Mouse (Mus musculus) ovary, postnatal 36 days (tissue): ENCODE measurements around the gene Ep400.

Source experiments
- DNase-seq: peaks from one replicate; pipeline ENCODE4 v3.0.0; 2022; ENCODE audit warnings: low spot score, mixed read lengths

Gene Ep400

DNA sequence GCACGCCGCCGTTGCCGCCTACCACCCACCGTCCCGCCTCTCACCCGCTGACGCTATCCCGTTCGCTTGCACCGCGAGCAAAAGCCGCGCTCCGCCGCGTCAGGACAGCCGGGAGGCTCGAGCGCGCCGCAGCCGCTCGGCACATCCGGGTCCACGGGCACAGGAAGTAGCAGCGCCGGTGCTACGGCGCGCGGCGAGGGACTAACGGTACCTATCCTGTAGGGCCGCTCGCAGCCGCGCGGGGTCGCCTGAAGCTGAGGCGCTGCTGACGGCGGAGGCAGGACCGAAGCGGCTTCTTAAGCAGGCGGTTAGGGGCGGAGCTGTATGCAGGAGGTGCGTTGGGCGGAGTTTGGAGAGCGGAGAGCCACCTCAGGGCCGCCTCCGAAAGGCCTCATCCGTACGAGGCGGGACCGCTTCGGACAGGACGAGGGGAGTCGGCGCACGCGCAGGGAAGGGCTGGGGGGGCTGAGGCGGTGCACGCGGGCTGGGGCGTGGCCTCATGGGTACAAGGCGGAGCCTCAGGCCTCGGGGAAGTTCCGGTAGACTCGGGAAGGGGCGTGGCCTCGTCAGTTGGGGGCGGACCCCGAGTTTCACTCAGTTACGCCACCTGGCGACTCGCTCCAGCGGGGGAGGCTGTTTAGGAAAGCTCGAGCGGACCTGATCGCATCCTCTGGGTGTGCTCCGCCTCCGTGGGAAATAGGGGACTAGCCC is at the start of gene Ep400:
TSS of gene Ep400 (minus strand) at position 270 of the 711 bp plus-strand sequence.
- DNase-seq = peak; percentile 100

DNA sequence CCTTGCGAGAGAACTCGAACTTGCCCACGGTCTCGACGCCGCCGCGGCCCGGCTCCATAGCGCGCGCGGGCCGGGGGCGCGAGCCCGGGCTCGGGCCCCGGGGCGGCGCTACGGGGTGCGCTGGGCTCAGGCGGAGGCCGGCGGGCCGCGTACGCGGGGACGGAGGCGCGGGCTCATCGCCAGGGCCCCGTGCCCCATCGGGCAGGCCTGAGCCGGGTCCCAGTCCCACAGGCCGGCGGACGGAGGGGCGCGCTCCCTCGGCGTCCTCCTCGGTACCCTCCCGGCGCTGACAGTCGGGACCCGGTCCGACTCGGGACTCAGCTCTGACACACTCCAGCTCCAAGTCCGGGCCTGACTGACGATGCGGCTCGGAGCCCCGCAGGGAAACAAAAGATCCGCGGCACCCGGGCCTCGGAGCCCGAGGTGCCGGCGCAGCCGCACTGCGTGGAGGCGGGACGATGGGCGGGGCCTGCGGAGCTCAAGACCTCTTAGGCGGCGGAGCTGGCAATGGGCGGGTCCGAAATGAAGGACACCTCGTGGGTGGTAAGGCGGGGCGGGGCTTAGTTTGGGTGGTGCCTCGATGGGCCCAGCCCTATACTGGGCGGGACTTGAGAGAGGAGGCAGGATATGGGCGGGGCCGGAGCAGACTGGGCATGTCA is 39.3 kb upstream of the Ep400 start, which contains the start of gene Ulk1:
TSS of gene Ulk1 (minus strand) at position 431 of the 659 bp plus-strand sequence.
- peak; percentile 99 for DNase-seq

DNA sequence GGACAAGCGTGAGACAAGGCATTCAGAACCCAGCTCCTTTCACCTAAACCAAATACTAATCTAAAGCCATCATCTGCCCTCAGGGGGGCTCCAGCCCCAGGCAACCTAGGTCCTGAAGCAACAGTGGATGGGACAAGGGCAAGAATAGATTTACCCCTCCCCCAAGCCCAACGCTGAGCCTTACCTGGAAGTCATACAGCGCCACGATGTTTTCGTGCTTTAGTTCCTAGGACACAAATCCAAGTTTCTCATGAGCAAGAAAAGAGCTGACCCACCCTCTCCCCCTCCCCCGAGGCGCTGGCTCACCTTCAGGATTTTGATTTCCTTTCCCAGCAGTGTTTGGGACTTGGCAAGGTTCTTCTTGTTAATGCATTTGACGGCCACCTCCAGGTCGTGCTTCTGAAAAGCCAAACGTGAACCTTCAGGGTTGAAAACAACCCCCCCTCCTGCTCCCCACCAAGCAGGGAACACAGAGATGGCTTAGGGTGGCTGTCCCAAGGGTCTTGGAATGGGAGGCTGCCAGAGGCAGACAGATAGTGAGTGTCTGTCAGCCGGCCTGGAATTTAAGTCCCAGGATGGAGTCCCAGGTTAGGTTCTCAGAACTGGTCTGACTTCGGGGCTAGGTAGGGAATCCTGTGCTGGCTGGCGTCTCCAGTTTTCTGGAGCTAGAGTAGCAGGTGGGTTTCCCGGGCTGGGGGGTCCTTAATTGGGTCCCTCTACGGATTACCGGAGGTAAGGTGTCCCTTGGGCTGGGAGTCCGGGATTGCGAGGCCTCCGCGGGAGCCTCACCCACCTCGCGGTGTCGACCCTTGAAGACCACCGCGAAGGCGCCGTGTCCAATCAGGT is 38.5 kb upstream of the Ep400 start:
- no peak for DNase-seq

DNA sequence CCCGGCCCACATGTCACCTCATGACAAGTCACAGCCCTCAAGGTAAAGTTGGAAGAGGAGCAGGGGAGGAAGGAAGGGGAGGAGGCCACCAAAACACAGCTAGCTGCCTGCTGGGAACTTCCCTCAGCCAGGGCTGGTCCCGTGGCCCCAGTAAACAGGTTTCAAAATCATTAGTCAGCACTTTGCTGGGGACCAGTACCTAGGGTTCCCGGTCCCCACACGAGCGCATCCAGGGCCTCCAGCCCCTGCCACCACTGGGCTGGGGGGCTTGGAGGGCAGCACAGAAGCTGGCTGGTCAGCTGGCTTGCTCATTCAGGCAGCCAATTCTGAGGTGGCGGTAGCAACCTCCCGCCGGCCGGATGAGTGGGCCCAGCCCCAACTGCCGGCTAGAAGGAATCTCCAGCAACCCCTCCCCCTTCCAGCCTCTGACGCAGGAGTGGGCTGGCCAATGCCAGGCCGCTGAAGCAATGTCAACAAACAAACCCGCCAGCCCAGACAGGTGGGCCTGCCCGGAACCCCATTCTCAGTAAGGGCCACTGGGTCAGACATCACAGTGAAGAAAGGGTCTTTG is 37.6 kb upstream of the Ep400 start:
- peak; percentile 80 for DNase-seq

- no peak for DNase-seq
Measured at GRCm38 (mm10) chr5:110807453-110807852, 36.9 kb upstream of the Ep400 start.

DNA sequence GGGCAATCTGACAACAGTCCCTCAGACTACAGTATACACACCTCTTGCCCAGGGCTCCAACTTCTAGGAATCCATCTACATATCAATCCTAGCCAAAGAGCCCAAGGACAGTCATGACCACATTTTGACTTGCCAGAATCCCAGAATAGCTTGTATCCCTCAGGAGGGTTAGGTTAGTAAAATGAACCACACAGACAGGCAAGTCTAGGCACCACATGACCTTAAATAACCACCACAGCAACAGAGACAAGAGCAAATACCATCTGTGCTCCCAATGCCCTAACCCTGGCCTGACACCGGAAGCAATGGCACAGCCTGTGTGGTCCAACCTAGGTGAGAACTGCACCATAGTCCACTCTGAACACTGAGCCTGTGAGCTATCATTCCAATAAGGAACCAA is 36.2 kb upstream of the Ep400 start:
- DNase-seq = no peak

GRCm38 (mm10) chr5:110806154-110806553 is 35.6 kb upstream of the Ep400 start:
- DNase-seq = no peak

DNA sequence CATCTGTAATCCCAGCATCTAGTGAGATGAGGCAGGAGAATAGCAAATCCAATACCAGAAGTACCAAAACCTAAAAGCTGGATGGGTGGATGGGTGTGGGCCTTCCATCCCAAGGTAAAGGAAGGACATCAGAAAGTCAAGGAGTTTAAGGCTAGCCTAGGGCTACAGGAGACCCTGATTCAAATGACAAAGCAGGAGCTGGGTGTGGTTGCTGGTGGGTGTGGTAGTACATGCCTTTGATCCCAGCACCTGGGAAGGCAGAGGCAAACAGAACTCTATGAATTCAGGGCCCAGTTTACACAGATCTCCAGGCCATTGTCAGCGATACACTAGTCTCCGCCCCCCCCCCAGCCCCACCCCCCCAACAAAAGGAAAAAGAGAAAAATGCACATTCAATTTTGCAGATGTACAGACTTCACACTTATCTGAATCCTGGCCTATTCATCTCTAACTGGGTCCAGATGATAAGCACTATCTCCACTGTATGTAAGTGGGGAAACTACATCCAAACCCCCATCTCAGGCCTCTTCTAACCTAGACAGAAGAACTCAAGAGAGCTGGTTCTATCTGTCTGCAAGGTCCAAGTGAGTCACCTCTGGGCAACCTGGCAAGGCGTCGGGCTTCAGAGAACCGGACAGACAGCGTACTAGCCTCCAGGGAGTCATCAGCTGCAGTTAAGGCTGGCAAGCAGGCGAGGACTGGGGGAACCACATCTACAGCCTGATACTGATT is 33.7 kb upstream of the Ep400 start:
- DNase-seq = no peak

- DNase-seq = no peak
Measured at GRCm38 (mm10) chr5:110802809-110803208, 32.3 kb upstream of the Ep400 start.

GRCm38 (mm10) chr5:110802186-110802585 is 31.7 kb upstream of the Ep400 start:
- no peak for DNase-seq

- DNase-seq = no peak
Measured at GRCm38 (mm10) chr5:110801036-110801624, 30.6 kb upstream of the Ep400 start.

- peak; percentile 46 for DNase-seq
Measured at GRCm38 (mm10) chr5:110797696-110798095, 27.2 kb upstream of the Ep400 start.

- DNase-seq = no peak
Measured at GRCm38 (mm10) chr5:110794363-110794762, 23.8 kb upstream of the Ep400 start.

GRCm38 (mm10) chr5:110788684-110789083 is 18.2 kb upstream of the Ep400 start:
- DNase-seq = no peak

DNA sequence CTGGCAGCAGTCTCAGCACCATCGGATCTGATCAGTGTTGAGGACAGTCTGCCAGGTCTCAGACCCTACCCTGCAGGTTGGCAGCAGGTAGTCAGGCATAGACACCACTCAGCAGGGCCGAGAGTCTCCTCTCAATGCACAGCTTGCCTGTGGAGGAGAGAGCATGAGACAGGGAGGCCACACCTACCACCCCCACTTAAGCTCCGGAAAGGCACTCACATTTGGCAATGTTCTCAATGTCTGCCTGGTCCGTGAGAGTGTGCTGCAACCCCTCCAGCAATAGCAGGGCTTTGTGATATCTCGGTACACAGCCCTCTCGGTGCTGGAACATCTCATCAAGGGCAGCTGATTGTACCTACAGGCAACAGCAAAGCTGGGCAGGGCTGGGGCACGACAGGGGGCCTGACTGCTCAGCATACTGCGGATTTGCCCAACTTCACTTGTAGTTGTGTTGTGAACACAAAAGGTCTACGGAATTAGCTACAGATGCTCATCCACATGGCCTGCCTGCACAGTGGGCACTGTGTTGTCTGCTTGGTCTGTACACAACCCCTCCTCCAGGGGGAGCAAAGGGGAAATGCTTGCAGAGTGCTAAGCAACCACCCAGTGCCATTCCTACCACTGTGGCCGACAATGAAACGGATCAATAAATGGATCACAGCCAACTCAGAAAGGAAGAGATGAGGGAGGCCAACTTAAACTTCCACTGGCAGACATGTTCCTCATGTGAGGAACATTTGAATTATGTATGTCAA is 15.7 kb upstream of the Ep400 start:
- DNase-seq = no peak

- DNase-seq = no peak
Measured at GRCm38 (mm10) chr5:110783150-110783549, 12.6 kb upstream of the Ep400 start.

DNA sequence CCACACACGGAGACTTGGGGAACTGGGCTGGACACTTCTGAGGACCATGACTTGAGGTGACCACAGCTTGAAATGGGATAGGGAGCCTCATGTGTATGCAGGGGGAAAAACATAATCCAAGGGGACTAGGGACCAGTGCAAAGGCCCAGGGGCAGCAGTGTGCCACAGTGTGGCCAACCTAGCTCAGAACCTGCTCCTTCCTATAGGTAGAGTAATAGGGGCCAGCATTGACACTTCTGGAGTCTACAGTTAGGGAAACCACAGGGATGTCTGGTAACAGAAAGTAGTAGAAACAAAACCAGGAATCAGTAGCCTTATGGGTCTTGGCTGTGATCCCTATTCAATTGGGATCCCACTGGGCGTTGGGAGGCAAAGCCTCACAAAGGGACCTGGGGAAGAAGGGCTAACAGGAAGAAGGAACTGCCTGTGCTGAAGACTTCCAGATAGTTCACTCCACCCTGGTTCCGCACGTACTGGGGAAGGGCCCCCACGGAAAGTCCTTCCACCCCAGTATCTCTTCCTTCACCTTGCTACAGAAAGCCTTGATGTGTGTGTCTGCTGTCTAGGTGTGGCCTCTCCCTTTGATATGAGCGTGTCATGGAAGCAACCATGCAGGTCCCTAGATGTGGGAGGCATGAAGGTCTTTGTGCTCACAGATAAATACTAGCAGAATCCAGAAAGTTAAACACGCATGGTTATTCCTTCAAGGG is 11.2 kb upstream of the Ep400 start:
- DNase-seq = no peak

GRCm38 (mm10) chr5:110780761-110781528 is 10.4 kb upstream of the Ep400 start:
- DNase-seq = no peak
